Mouse (Mus musculus) embryonic facial prominence, embryonic 11.5 days (tissue): Measurements from ENCODE around the gene Fam19a3. TPM values are rescaled to one million over a fixed set of nuclear protein-coding genes. Genes with fewer than 3 reads are reported as not detected.
A peak's percentile ranks its signal among the peaks of the same experiment; 100 is the strongest.

Experiments used
- ATAC-seq: fragments of 200-750 bp; cut with Nextera tagmentation; replicated peaks from 2 replicates; pipeline ENCODE4 v1.8.0; 2017; ENCODE audit warnings: low read depth; ENCODE audit not compliant: insufficient number of reproducible peaks, low FRiP score, low TSS enrichment
- DNase-seq: peaks from one replicate; pipeline ENCODE4 v3.0.0-alpha.2; 2015; ENCODE audit warnings: low spot score
- H3K27ac ChIP-seq: fragments of 300-500 bp; sonication (generic); replicated peaks from 2 replicates; pipeline ENCODE4 v1.5.1; 2014; ENCODE audit warnings: mild to moderate bottlenecking, low read depth, low read length, control low read depth
- H3K27me3 ChIP-seq: fragments of 300-500 bp; sonication (generic); 2 replicates; pipeline ENCODE4 v1.6.1; 2014; ENCODE audit warnings: mild to moderate bottlenecking, low read length, moderate library complexity, mixed read lengths; ENCODE audit not compliant: control insufficient read depth, insufficient read depth
- H3K36me3 ChIP-seq: fragments of 300-500 bp; sonication (generic); replicated peaks from 2 replicates; pipeline ENCODE4 v1.6.1; 2014; ENCODE audit warnings: low read depth, mild to moderate bottlenecking, low read length, moderate library complexity, mixed read lengths; ENCODE audit not compliant: control insufficient read depth, insufficient read depth
- H3K4me1 ChIP-seq: fragments of 300-500 bp; sonication (generic); 2 replicates; pipeline ENCODE4 v1.6.1; 2014; ENCODE audit warnings: low read length, mixed read lengths; ENCODE audit not compliant: control insufficient read depth, insufficient read depth
- H3K4me2 ChIP-seq: fragments of 300-500 bp; sonication (generic); 2 replicates; pipeline ENCODE4 v1.6.1; 2014; ENCODE audit warnings: low read depth, mild to moderate bottlenecking, control low read depth, low read length, moderate library complexity
- H3K4me3 ChIP-seq: fragments of 300-500 bp; sonication (generic); 2 replicates; pipeline ENCODE4 v1.5.1; 2014; ENCODE audit warnings: low read depth, low read length, control low read depth
- H3K9ac ChIP-seq: fragments of 300-500 bp; sonication (generic); replicated peaks from 2 replicates; pipeline ENCODE4 v1.6.1; 2014; ENCODE audit warnings: mild to moderate bottlenecking, control low read depth, low read length
- H3K9me3 ChIP-seq: fragments of 300-500 bp; sonication (generic); replicated peaks from 2 replicates; pipeline ENCODE4 v1.6.1; 2016; ENCODE audit warnings: mild to moderate bottlenecking, low read length, inconsistent platforms, mixed read lengths; ENCODE audit not compliant: control insufficient read depth
- WGBS: fragments of 180-500 bp; shearing (Covaris S2); extraction: QIAGEN DNeasy Blood & Tissue Kit; methylation state at CpG from one replicate; pipeline ENCODE4 v1.1.7; 2014; 5-methylcytosine and 5-hydroxymethylcytosine counted together
- polyA plus RNA-seq: library from polyadenylated mRNA; unstranded; fragments of >200 nt; fragmentation: Nextera tagmentation; extraction: Ambion mirVana; gene quantifications from 2 replicates; pipeline ENCODE4 v1.2.1, GENCODE M21; 2014

The Fam19a3 gene
- polyA plus RNA-seq, 1 experiment from 2014 or later = not detected

GRCm38 (mm10) chr3:104796430-104797082 lies 14.9 kb upstream of the Fam19a3 start:
- ATAC-seq (no peak), DNase-seq (no peak)
- WGBS = 81% methylated on average over 15 of the region's 15 CpGs
- no peaks in the 10 kb centered on the region; the same call in 1 of the 2 replicates for H3K36me3 ChIP-seq
- no peak overlapping the region for H3K4me3 ChIP-seq
- H3K4me2 ChIP-seq = no peak overlapping the region
- no peak overlapping the region for H3K27ac ChIP-seq
- H3K9me3 ChIP-seq = no peaks in the 10 kb centered on the region
- H3K9ac ChIP-seq = no peak overlapping the region
- peaks cover 6% of the 10 kb centered on the region for H3K4me1 ChIP-seq
- no peaks in the 10 kb centered on the region for H3K27me3 ChIP-seq

GRCm38 (mm10) chr3:104795661-104796340 lies 14.2 kb upstream of the Fam19a3 start:
- no peak for ATAC-seq
- no peaks in the 10 kb centered on the region; the same call in 1 of the 2 replicates for H3K36me3 ChIP-seq

GRCm38 (mm10) chr3:104794953-104795470 lies 13.4 kb upstream of the Fam19a3 start:
- Histone ChIP-seq H3K36me3 (no peaks in the 10 kb centered on the region; the same call in 1 of the 2 replicates), H3K4me1 (peaks cover 12% of the 10 kb centered on the region), H3K4me2 (no peak overlapping the region), H3K9me3 (no peaks in the 10 kb centered on the region), H3K27ac (peak overlapping the region; percentile 61), H3K27me3 (no peaks in the 10 kb centered on the region), H3K4me3 (no peak overlapping the region), H3K9ac (no peak overlapping the region)
- DNase-seq (no peak), ATAC-seq (no peak)
- WGBS = 54% methylated on average over 12 of the region's 12 CpGs

More at GRCm38 (mm10) chr3:104795661-104796340, 14.2 kb upstream of the Fam19a3 start:
- 77% methylated on average over 15 of the region's 15 CpGs for WGBS
- H3K27me3 ChIP-seq = no peaks in the 10 kb centered on the region
- no peak overlapping the region for H3K27ac ChIP-seq
- no peaks in the 10 kb centered on the region for H3K9me3 ChIP-seq
- H3K4me3 ChIP-seq = no peak overlapping the region
- no peak for DNase-seq
- no peak overlapping the region for H3K9ac ChIP-seq
- H3K4me2 ChIP-seq = no peak overlapping the region
- peaks cover 10% of the 10 kb centered on the region for H3K4me1 ChIP-seq

GRCm38 (mm10) chr3:104793871-104794828 lies 12.5 kb upstream of the Fam19a3 start:
- no peak overlapping the region for H3K4me2 ChIP-seq
- no peaks in the 10 kb centered on the region; the same call in 1 of the 2 replicates for H3K36me3 ChIP-seq
- 50% methylated on average over 20 of the region's 20 CpGs for WGBS
- peaks cover 14% of the 10 kb centered on the region for H3K4me1 ChIP-seq
- no peaks in the 10 kb centered on the region for H3K27me3 ChIP-seq
- H3K27ac ChIP-seq = peak overlapping the region; percentile 59
- peak; percentile 85 for ATAC-seq
- peak; percentile 93 for DNase-seq
- H3K9ac ChIP-seq = no peak overlapping the region
- no peak overlapping the region for H3K4me3 ChIP-seq
- no peaks in the 10 kb centered on the region for H3K9me3 ChIP-seq

GRCm38 (mm10) chr3:104792360-104793270 lies 11.0 kb upstream of the Fam19a3 start:
- H3K4me2 ChIP-seq = no peak overlapping the region; the same call in 1 of the 2 replicates
- H3K4me1 ChIP-seq = peaks cover 14% of the 10 kb centered on the region
- no peak overlapping the region for H3K4me3 ChIP-seq
- no peaks in the 10 kb centered on the region; the same call in 1 of the 2 replicates for H3K36me3 ChIP-seq
- ATAC-seq (no peak), DNase-seq (no peak)
- no peaks in the 10 kb centered on the region for H3K9me3 ChIP-seq
- no peak overlapping the region for H3K27ac ChIP-seq
- no peaks in the 10 kb centered on the region for H3K27me3 ChIP-seq
- H3K9ac ChIP-seq = no peak overlapping the region
- 77% methylated on average over 15 of the region's 15 CpGs for WGBS

GRCm38 (mm10) chr3:104791671-104792070 lies 10.0 kb upstream of the Fam19a3 start:
- Histone ChIP-seq H3K27ac (no peak overlapping the region), H3K36me3 (no peaks in the 10 kb centered on the region; the same call in 1 of the 2 replicates), H3K9ac (no peak overlapping the region), H3K27me3 (no peaks in the 10 kb centered on the region), H3K9me3 (no peaks in the 10 kb centered on the region), H3K4me2 (no peak overlapping the region), H3K4me1 (peaks cover 14% of the 10 kb centered on the region), H3K4me3 (no peak overlapping the region)
- ATAC-seq = no peak
- no peak for DNase-seq
- 90% methylated on average over 8 of the region's 8 CpGs for WGBS

- Histone ChIP-seq H3K4me2 (peak overlapping the region; percentile 65), H3K27me3 (no peaks in the 10 kb centered on the region), H3K27ac (peak overlapping the region; percentile 72), H3K4me1 (peaks cover 14% of the 10 kb centered on the region), H3K9ac (peak overlapping the region; percentile 76), H3K4me3 (peak overlapping the region; percentile 61), H3K9me3 (no peaks in the 10 kb centered on the region), H3K36me3 (no peaks in the 10 kb centered on the region; the same call in 1 of the 2 replicates)
- ATAC-seq (no peak), DNase-seq (no peak)
- 17% methylated on average over 4 of the region's 4 CpGs for WGBS
These were observed 9.4 kb upstream of the Fam19a3 start for GRCm38 (mm10) chr3:104791017-104791416.
